Mouse (Mus musculus): ENCODE data around the gene Nisch. TPM values are rescaled to one million over a fixed set of nuclear protein-coding genes. Genes with fewer than 3 reads are reported as not detected.

Gene Nisch
- total and polyA plus RNA-seq, 2 experiments from 2014 or later, result 243 to 419 TPM

GRCm38 (mm10) chr14:31166827-31167226 is 49.9 kb downstream of the Nisch start:
- no peaks in the 10 kb centered on the region for H3K9me3 ChIP-seq (ENCODE audit: low read length)
- no peak for TF ChIP-seq CTCF (IDR thresholded peaks at IDR 0.05; ENCODE audit: low read depth)
- H3K4me3 ChIP-seq (ENCODE audit: low read length), result no peak overlapping the region
- H3K4me1 ChIP-seq (ENCODE audit: insufficient read depth, low read length), result peaks cover 14% of the 10 kb centered on the region
- peak; percentile 40 for DNase-seq (ENCODE audit: low spot score)
- peak overlapping the region; percentile 30; the same call in 1 of the 2 replicates for H3K4me2 ChIP-seq (ENCODE audit: low read depth, low read length)
- H3K27ac ChIP-seq, result peak overlapping the region; percentile 45
- peak; percentile 11; the same call in 1 of the 2 replicates for ATAC-seq
- 0 out of 2 replicates have a peak overlapping the region, but pooled peaks have one; percentile 2 for H3K9ac ChIP-seq (replicated peaks; ENCODE audit: low read length)
- H3K27me3 ChIP-seq (ENCODE audit: insufficient read depth, low read length), result no peaks in the 10 kb centered on the region
- 32% methylated on average over 9 of the region's 9 CpGs for WGBS
- peaks cover 12% of the 10 kb centered on the region for H3K36me3 ChIP-seq (ENCODE audit: insufficient read depth, low read length)

DNA sequence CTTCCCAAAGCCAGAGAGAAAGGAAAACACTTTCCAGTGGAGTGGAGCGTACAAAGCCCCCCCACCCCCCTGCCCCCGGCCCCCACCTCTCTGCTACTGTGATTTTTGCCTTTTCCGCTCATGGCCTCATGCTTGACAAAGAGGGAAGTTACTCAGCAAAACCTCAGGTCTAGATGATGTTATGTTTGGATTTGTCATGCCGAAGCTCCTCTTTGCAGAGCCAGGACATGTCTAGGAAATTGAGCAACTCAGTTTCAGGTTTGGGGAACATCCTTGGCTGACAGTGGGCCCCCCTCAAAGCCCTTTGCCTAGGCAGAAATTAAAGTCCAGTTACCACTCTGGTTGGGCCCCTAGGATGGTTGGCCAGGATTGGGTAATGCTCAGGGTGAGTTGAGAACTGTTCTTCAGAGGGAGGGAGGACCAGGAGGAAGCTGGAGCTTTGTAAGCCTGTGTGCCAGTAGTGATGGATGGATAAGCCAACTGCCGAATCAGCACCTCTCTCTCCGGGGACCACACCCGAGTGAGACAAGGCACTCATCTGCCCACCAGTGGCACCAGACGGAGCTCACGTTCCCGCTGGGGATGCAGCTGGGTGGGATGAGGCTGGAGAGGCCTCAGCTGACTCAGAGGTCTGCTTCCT is 50.6 kb downstream of the Nisch start:
- DNase-seq (ENCODE audit: low spot score) (no peak), ATAC-seq (no peak)
- Histone ChIP-seq H3K9ac (replicated peaks; ENCODE audit: low read length) (0 out of 2 replicates have a peak overlapping the region, but pooled peaks have one; percentile 2), H3K36me3 (ENCODE audit: insufficient read depth, low read length) (peaks cover 5% of the 10 kb centered on the region), H3K4me2 (ENCODE audit: low read depth, low read length) (no peak overlapping the region), H3K9me3 (ENCODE audit: low read length) (no peaks in the 10 kb centered on the region), H3K27ac (peak overlapping the region; percentile 45), H3K4me3 (ENCODE audit: low read length) (no peak overlapping the region), H3K4me1 (ENCODE audit: insufficient read depth, low read length) (peaks cover 14% of the 10 kb centered on the region), H3K27me3 (ENCODE audit: insufficient read depth, low read length) (no peaks in the 10 kb centered on the region)
- 52% methylated on average over 10 of the region's 10 CpGs for WGBS
- TF ChIP-seq CTCF (IDR thresholded peaks at IDR 0.05; ENCODE audit: low read depth), result no peak

GRCm38 (mm10) chr14:31165458-31165857 is 51.3 kb downstream of the Nisch start:
- Histone ChIP-seq H3K4me3 (ENCODE audit: low read length) (no peak overlapping the region), H3K36me3 (ENCODE audit: insufficient read depth, low read length) (no peaks in the 10 kb centered on the region), H3K4me1 (ENCODE audit: insufficient read depth, low read length) (peaks cover 14% of the 10 kb centered on the region), H3K9ac (replicated peaks; ENCODE audit: low read length) (no peak overlapping the region), H3K4me2 (ENCODE audit: low read depth, low read length) (no peak overlapping the region), H3K27me3 (ENCODE audit: insufficient read depth, low read length) (no peaks in the 10 kb centered on the region), H3K9me3 (ENCODE audit: low read length) (no peaks in the 10 kb centered on the region), H3K27ac (no peak overlapping the region)
- DNase-seq (ENCODE audit: low spot score), result no peak
- no peak for ATAC-seq
- WGBS, result 42% methylated on average over 7 of the region's 7 CpGs
- TF ChIP-seq CTCF (IDR thresholded peaks at IDR 0.05; ENCODE audit: low read depth), result no peak

DNA sequence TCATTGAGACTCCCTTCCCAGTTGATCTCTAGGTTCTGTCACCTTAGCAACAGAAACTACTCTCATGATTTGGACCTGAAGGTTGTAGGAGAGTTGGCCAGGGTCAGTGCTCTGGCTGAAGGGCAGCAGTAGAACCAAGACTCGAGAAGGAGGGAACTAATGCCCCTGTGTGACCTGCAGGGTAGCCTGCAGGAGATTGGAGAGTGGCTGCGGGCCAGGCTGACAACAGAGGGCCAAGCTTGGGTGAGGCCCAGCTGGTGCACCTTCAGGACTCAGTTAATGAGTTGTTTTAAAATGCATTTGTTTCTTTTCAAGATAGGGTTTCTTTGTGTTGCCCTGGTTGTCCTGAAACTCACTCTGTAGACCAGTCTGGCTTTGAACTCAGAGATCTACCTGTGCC is 51.7 kb downstream of the Nisch start:
- no peak for DNase-seq (ENCODE audit: low spot score)
- Histone ChIP-seq H3K27me3 (ENCODE audit: insufficient read depth, low read length) (no peaks in the 10 kb centered on the region), H3K27ac (no peak overlapping the region), H3K9ac (replicated peaks; ENCODE audit: low read length) (no peak overlapping the region), H3K4me3 (ENCODE audit: low read length) (no peak overlapping the region), H3K9me3 (ENCODE audit: low read length) (no peaks in the 10 kb centered on the region), H3K4me1 (ENCODE audit: insufficient read depth, low read length) (peaks cover 14% of the 10 kb centered on the region), H3K36me3 (ENCODE audit: insufficient read depth, low read length) (no peaks in the 10 kb centered on the region), H3K4me2 (ENCODE audit: low read depth, low read length) (no peak overlapping the region)
- WGBS, result 44% methylated on average over 2 of the region's 2 CpGs
- TF ChIP-seq CTCF (IDR thresholded peaks at IDR 0.05; ENCODE audit: low read depth), result no peak
- no peak for ATAC-seq

DNA sequence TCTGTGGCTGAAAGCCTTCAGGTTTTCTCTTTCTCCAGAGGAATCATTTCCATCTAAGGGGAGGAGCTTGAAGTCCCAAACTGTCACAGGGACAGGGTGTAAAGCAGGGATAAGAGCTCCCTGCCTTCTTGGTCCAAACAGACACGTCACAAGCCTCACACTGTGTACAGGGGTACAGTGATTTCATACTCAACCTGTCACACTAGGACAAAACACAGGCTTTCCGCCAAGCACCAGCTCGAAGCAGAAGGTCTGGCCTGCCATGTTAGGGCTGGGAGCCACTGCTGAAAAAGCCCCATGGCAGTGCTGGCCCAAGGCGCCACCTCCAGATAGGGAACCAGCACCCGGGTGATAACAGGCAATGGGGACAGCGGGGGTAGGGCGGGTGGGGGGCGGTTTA is 52.7 kb downstream of the Nisch start:
- Histone ChIP-seq H3K27me3 (ENCODE audit: insufficient read depth, low read length) (no peaks in the 10 kb centered on the region), H3K4me3 (ENCODE audit: low read length) (no peak overlapping the region), H3K9ac (replicated peaks; ENCODE audit: low read length) (no peak overlapping the region), H3K4me1 (ENCODE audit: insufficient read depth, low read length) (peaks cover 14% of the 10 kb centered on the region), H3K36me3 (ENCODE audit: insufficient read depth, low read length) (no peaks in the 10 kb centered on the region), H3K9me3 (ENCODE audit: low read length) (no peaks in the 10 kb centered on the region), H3K4me2 (ENCODE audit: low read depth, low read length) (no peak overlapping the region), H3K27ac (no peak overlapping the region)
- no peak for DNase-seq (ENCODE audit: low spot score)
- WGBS, result 73% methylated on average over 8 of the region's 8 CpGs
- no peak for ATAC-seq
- TF ChIP-seq CTCF (IDR thresholded peaks at IDR 0.05; ENCODE audit: low read depth), result no peak

DNA sequence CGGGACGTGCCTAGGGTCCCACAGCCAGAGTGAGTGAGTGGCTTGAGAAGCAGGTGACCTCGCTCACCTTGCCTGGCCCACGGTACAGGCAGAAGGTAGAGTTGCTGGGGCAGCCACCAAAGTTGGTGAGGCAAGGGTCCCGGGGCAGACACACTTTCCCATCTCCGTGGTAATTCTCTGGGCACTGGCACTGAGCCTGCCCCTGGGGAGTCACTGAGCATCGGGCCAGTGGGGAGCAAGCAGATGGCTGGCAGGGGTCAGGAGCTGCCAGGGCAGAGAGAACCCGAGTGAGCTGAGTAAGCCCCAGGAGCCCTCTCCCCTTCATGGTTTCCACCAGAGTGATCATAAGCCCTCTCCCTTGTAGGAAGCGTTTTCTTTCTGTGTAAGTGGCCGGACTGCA is 55.1 kb downstream of the Nisch start:
- Histone ChIP-seq H3K9ac (replicated peaks; ENCODE audit: low read length) (no peak overlapping the region), H3K27ac (no peak overlapping the region), H3K9me3 (ENCODE audit: low read length) (no peaks in the 10 kb centered on the region), H3K36me3 (ENCODE audit: insufficient read depth, low read length) (no peaks in the 10 kb centered on the region), H3K4me3 (ENCODE audit: low read length) (no peak overlapping the region), H3K27me3 (ENCODE audit: insufficient read depth, low read length) (no peaks in the 10 kb centered on the region), H3K4me2 (ENCODE audit: low read depth, low read length) (no peak overlapping the region), H3K4me1 (ENCODE audit: insufficient read depth, low read length) (0 out of 2 replicates have a peak, but pooled peaks cover 5% of the 10 kb centered on the region)
- ATAC-seq (no peak), DNase-seq (ENCODE audit: low spot score) (no peak)
- no peak for TF ChIP-seq CTCF (IDR thresholded peaks at IDR 0.05; ENCODE audit: low read depth)
- WGBS, result 50% methylated on average over 10 of the region's 10 CpGs

- DNase-seq (ENCODE audit: low spot score) (no peak), ATAC-seq (no peak)
- H3K36me3 ChIP-seq (ENCODE audit: insufficient read depth, low read length), result no peaks in the 10 kb centered on the region
- 0 out of 2 replicates have a peak, but pooled peaks cover 1% of the 10 kb centered on the region for H3K4me1 ChIP-seq (ENCODE audit: insufficient read depth, low read length)
- no peak for TF ChIP-seq CTCF (IDR thresholded peaks at IDR 0.05; ENCODE audit: low read depth)
- no peak overlapping the region for H3K4me3 ChIP-seq (ENCODE audit: low read length)
- H3K27ac ChIP-seq, result no peak overlapping the region
- WGBS, result 88% methylated on average over 7 of the region's 7 CpGs
- H3K27me3 ChIP-seq (ENCODE audit: insufficient read depth, low read length), result no peaks in the 10 kb centered on the region
- H3K9me3 ChIP-seq (ENCODE audit: low read length), result no peaks in the 10 kb centered on the region
- no peak overlapping the region for H3K9ac ChIP-seq (replicated peaks; ENCODE audit: low read length)
- H3K4me2 ChIP-seq (ENCODE audit: low read depth, low read length), result no peak overlapping the region
These were observed 55.6 kb downstream of the Nisch start for GRCm38 (mm10) chr14:31161191-31161590.
